Mouse (Mus musculus) layer of hippocampus, adult 9-10 months (tissue): ENCODE data around the gene Gbp7.
A peak's percentile ranks its signal among the peaks of the same experiment; 100 is the strongest.
"Not testable (repeated sequence)": the region's sequence is repeated elsewhere in the genome, so short reads cannot be mapped to it uniquely, and the experiment has no call there.

Source experiments
- DNase-seq: peaks from one replicate; pipeline ENCODE4 v3.0.0; 2022; ENCODE audit warnings: low spot score

The Gbp7 gene

DNA sequence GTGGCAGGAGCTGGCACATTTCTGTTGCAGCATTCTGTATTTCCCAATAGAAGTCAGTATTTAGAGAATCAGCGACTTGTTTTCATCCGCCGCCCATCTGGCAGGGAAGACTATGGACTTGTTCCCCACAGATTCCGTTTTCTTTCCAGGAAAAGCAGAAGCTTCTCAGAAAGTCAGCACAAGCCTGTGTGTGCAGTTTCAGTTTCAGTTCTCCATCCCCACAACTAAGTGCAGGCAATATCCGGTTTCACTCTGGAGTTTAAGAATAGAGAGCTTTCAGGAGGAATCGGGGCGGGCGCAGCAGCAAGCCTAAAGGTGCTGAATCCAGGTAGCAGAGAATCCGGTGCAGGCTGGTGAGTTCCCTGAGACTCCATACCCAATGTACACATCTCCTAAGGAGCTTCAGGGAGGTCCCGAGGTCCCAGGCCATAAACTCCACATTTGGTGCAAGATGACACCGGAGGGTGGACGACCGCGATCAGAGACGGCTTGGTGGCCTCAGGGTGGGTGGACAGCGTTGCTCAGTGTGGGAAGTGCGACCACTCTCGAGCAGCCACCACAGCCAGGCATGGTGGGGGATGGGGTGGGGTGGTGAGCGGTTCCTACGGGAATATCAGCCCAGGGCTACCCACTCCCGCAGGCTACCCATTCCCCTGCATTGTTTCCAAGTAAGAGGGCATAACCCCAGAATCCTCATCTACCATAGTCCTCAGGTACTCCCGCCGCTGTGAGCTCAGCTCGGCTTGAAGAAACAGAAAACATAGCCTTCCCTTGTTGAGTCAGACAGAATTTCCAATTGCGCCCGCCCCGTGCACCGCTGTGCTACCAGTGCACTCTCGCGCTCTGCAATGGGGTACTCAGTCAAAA, at the start of gene Gbp7:
Gene Gbp7, plus strand, starts transcription at position 256 of the 867 bp plus-strand sequence.
- peak; percentile 30 for DNase-seq

DNA sequence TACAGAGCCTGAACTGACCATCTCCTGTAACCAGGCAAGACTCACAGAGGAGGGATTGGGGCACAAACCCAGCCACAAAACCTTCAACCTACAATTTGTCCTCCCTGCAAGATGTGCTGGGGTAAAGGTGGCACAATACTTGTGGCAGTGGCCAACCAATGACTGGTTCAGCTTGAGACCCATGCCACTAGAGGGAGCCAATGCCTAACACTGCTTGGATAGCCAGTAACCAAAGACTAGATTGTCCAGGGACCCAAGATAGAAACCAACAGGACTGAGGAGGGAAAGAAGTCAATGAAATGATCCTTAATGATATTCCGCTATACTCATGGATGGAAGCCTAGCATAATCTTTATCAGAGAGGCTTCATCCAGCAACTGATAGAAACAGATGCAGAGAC, 39.7 kb upstream of the Gbp7 start:
- DNase-seq = peak; percentile 55

DNA sequence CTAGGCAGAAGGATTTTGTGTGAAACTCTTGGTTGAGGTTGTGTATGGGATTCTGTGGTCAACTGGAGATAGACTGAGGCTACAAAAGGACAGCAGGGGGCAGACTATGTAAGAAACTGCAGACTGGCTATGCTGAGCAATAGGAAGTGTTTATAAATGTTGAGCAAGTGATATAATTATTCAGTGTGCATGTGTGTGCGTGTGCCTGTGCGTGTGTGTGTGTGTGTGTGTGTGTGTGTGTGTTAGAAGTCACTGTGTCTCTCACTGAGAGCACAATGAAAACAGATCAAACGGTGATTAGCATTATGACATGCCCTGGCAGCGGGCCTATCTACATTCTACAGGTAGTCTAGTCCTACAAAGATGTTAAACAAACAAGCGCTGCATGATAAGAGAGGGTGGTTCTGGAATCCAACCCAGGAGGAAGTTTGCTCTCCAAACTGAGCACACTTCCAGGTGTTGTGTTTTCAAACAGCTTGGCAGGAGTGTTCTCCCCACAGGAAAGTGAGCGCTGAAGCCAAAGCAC, 36.5 kb upstream of the Gbp7 start, which contains the start of gene Gbp5:
Gene Gbp5, plus strand, starts transcription at position 443 of the 526 bp plus-strand sequence.
- DNase-seq = peak; percentile 39

DNA sequence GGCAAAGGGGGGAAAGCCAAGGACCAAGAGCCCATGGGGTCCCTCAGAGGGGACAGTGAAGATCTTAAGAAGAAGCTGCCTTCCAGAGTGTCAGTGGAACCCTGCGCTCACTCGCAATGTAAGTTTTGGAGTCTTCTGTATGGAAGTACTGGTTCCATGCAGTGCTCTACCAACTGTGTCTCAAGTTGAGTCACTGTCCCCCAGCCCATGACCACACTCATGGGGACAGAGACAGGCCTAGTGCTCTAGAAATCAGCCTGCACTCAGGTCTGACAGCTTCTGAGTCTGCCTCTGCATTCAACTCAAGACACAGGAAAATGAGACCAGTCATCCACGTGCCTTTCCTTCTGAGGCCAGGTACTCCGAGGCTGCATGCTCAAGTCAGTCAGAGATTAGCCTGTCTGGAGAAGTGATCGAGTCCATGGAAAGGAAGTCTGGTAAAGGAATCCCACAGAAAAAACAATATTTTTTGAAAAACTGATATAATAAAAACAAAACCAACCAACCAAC, 34.9 kb upstream of the Gbp7 start:
- no peak for DNase-seq

DNA sequence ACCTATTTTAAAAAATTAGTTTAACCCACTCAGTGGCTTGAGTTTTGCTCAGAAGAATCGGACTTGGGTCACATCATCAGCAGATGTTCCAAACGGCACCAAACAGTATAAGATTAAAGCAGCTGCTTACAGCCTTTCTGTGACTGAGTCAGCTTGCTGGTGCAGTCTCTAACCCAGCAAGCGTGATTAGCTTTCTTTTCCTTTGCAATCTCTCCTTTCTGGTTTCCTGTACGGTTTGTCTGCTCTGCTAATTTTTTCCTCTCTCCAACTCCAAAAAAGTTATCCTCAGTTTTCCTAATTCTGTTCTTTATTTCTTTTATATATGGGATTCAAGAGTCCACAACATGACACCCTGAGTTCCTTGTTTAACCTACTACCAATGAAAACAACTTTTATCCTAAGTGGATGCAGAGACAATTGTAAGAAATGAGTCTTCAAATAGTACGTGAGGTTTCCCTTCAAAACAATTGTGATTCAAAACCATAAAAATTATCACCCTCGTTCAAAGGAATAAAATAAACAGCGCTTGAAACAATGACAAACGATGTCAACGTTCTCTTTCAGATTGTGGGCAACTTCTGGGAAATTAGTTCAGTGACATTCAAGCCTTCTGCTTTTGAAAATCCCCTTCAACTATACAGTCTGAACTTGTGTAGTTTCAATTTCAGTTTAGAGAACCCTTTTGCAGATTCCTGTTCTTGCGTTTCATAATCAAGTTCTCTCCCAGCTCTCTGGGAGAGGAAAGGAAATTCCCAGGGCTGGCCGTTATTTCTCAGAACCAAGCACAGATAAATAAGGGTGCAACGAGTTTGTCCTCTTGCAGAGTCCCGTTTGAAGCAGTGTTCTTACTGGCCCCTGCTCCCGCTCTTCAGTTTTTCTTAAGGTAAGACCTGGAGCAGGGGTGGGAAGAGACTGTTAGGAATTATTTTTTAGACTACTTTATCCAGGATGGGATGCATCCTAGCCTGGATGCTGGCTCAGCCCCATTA, 33.7 kb upstream of the Gbp7 start:
- DNase-seq = no peak

DNA sequence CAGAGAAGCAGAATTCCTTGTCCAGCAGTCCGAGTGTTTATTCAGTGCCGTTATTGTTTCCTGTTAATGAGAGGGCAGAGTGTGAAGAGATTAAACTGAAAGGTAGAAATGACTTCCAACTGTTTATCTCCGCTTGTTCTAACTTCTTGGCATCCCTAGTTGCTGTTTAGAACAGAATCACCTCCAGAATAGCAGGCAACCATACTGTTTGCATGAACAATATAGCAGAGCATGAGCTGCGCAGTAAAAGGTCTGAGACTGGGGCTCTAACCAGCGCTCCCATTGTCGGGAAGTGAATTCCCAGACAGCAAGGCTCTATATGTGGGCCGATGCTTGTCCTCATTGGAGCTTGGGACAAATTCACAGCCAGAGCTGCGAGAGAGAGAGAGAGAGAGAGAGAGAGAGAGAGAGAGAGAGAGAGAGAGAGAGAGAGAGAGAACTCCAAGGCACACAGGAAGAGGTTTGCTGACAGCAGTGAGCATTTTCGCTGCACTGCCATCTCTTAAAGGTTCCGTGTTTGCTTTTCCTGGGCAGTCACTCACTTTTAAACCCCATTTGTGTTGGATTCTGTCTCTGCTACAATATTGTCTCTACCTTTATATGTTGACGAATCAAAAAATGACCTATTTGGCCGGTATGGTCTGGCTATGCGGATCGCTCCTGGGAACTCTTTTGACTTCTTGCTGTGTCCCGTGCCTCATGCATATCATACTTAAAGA, 32.9 kb upstream of the Gbp7 start:
- no peak for DNase-seq

DNA sequence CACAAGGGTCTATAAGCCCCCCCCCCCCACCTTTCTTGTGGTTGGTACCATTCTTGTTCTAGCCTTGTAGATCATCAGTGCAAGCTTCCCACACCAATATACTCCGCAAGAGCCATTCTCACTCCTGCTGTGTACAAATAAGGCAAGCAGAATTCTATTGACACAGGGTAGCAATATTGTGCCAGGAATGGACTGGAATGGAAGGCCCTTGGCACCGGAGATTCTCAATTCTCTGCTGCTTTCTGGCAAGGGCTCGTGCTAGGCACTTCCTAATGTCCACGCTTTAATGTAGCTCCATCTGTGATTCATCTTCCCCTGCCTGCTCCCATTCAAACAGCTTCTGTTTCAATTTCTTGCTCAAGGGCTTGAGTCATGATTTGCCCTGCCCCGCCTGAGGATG, 31.2 kb upstream of the Gbp7 start:
- DNase-seq = no peak

DNA sequence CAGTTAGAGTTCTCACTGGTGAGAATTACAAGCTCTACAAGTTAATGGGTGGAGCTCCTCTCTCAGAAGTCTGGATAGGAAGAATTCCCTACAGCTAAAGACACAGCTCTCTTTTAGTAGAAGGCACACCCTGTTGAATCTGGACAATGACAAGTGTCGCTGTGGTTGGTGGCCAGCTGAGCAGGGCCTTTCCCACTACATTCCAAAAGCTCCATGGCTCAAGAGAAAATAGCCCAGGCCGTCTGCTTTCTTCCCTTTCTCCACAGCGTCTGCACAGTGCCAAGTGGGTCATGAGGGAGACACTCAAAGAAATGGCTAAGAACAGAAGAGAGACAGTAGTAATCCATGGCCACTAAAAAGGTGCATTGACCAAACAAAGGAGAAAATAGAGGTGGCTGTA, 2.0 kb upstream of the Gbp7 start:
- no peak for DNase-seq

DNA sequence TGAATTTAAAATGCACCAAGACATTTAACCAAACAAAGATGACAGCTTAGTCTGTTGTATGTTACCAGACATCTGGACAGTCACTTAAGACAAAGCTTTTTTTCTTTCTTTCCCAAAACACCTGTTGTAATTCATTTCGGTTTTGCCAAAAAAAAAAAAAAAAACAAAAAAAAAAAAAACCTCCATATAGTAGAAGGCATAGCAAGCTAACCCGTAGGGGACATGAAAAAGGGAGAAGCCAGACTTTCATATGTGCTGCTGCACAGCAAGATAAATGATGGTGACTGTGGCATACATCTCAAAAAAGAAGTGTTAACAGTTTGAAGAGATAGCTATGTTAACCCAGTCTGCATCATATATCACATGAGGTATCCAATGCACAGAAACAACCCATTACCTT, 545 bp upstream of the Gbp7 start:
- no peak for DNase-seq

DNA sequence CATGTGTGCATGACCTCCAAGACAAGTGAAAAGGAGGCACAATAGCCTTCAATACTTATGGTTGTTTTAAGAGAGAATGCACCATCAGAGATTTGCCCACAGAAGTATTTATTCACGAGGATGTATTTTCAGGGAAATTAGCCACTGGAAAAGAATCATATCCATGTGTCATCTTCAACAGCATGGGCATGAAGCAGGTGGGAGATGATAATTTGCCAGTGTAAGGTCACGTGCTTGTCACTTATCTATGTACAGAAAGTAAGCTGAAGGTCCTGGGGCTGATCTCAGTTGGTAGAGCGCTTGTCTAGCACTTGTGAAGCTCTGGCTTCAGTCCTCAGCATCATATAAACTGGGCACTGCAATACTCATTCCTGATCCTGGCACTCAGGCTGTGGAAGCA, 1.5 kb downstream of the Gbp7 start:
- DNase-seq = no peak

DNA sequence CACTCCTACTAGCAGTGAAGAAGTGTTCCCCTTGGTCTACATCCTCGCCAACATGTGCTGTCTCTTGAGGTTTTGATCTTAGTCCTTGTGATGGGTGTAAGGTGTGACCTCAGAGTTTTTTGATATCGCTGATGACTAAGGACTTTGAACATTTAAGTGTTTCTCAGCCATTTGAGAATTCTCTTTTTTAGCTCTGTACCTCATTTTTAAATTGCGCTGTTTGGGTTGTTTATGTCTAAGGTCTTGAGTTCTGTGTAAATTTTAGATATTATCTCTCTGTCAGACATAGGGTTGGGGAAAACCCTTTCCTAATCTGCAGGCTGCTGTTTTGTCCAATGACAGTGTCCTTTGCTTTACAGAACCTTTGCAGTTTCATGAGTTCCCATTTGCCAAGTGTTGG, 3.0 kb downstream of the Gbp7 start:
- DNase-seq = no peak

DNA sequence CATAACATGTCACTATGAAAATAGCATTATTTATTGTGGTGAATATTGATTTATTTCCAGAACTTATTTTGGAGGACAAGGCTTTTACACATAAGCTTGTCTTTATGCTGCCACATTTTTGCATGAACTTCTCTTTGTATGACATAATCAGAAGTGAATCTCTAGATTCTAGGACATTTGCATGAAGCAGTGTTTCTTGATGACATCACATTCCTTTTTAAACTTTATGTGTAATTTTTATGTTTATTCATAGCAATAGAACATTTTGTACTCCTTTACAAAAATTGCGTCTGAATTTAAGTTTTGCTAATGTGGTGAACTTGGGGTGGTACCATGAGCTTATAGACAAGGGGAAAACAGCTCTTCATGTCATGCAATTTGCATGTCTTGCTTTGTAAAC, 5.5 kb downstream of the Gbp7 start:
- no peak for DNase-seq

DNA sequence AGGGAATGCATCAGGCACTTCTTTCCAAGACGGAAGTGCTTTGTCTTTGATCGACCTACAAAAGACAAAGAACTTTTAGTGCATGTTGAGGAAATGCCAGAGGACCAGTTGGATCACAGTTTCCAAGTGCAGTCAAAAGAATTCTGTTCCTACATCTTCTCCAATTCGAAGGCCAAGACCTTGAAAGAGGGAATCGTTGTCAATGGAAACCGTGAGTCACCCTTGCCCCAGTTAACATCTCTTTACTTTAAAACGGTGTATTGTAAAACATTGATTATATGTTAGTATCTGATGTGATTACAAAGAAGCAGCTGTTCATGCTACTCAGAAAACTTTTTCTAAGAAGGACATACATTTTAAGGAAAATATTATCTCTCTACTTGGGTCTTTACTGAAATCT, 11.2 kb downstream of the Gbp7 start:
- no peak for DNase-seq

DNA sequence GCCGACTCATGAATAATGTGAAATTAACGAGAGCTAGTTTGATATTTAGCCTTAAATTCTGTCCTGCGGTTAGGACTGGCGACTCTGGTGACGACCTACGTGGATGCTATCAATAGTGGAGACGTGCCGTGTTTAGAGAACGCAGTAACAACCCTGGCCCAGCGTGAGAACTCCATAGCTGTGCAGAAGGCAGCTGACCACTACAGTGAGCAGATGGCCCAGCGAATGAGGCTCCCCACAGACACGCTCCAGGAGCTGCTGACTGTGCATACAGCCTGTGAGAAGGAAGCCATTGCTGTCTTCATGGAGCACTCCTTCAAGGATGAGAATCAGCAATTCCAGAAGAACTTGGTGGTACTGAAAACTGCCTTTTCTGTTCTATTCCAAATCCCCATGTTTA, 12.6 kb downstream of the Gbp7 start:
- not testable (repeated sequence) for DNase-seq

DNA sequence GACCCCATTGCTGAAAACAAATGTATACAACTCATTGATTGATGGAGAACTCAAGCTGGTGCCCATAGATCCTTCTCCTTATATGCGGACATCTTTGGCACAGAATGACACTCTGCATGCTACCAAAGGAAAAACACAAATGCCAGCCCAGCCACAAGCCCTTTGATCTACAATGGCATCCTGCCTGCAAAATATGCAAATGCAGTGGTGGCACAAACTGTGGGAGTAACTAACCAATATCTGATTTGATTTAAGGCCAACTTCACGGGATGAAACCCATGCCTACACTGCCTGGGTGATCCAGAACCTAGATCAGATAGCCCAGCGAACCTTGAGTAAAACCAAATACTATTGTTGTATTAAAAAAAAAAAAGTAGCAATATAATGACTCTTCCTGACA, 16.5 kb downstream of the Gbp7 start:
- DNase-seq = no peak

DNA sequence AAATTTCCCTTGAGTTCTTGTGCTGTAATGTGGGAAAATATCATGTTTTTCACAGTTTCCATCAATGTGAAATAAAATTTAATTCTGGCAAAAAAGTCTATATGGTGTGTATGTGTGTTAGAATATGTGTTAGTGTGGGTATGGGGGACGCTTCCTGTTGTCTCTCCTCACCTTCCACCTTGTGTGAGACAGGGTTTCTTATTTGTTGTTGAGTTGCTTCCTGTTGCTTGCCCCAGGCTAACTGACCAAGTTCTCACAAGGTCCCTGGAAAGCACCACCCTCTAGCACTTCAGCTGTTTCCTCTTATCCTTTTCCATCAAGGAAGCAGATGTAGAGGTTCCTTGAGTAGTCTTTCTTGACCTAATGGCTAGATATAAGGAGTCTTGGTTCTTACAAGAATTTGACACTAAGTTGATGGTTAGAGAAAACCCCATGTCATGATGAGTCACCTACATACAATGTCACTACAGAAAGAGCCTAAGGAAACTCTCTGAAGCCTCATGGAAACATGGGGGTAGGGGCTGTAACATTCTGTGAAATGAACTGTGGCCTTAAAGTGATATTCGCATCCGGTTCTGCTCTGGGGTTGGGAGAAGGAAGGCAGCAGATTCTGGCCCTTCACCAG, 20.0 kb downstream of the Gbp7 start:
- DNase-seq = no peak

DNA sequence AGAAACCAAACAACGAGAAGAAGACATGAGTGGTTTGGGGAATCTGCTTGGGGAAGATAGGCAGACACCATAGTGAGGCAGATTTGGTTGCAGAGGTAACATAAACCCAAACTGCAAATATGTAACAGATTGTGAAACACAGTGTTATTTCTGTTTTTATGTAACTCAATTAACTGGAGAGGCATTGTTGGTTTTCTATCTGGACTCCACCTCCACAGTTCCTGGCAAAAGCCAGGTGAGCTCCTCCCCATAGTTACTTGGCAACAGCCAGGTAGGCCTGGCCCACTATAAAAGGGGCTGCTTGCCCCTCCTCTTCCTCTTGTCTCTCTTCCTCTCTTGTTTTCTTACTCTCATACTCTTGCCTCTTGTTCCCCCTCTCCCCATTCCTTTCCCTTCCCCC, 24.5 kb downstream of the Gbp7 start:
- DNase-seq = no peak

DNA sequence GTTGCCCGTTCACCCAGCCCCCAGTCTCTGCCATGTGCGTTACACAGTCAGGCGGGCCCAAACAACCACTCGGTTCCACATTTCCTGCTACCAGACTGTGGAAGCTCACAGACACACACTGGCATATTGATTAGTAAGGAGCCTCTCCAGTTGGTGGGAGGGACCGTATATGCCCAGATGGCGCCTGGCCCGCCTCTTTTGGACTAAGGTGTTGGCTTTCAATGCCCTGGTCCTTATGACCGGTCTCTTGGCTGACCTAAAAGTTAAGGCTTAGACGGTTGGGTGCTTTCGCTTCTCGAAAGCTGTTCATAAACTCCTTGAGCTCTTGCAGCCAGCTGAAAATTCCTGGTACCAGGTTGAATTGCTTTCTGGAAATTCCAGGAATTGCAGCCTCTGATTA, 25.5 kb downstream of the Gbp7 start:
- DNase-seq = no peak

DNA sequence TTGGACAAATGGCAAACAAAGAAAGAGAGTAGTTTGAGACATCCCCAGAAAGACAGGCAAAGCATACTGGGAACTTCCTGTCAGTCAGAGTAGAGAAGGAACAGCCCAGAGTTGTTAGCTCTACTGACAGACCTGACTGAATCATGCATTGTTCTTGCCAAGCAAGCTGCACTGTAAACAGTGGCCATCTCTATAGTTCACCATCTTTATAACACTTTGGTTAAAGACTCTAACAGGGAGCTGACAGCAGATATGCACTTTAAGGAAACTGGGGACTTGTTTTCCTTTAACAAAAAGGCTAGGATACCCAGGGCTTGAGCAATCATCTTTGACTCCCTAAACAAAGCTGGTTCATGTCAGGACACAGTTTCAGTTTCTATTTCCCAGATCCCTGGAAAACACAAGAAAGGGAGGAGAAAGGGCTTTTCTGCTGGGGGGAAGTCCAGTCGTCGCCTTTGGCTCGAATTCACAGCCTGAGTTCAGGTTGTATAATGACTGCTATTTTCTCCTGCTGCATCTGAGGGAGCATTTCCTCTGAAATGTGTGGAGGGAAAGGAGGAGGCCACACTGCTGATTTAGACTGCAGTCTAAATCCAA, 29.6 kb downstream of the Gbp7 start, which contains the start of gene Gbp3:
Gene Gbp3, plus strand, starts transcription at position 395 of the 597 bp plus-strand sequence.
- peak; percentile 2 for DNase-seq

DNA sequence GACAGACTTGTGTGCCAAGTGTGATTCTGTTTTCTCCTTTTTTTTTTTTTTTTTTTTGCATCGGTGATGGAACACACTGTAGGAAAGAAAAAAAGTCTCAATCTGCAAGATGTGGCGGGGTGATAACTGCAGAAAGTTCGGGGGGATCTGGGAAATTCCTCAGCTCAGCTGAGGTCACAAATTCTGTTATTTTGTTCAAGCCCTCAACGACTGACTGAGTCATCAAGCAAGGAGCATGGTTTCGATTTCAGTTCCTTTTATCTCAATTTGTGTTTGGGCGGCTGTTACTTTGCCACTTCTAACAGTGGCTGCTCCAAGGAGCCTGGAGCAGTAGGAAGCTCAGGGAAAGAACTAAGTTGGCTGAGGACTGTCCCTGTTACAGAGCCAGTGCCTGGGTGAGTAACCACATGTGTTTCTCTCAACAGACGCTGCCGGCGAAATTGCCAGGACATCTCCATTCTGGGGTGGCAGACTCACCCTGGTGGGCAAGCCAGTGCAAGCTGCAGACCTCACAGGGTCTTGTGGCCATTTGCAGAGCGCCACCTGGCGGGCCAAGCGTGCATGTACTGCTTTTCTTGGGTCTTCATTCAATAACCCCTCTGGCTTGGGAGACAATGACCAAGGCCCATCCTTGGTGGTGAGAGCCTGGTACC, 30.3 kb downstream of the Gbp7 start:
- DNase-seq = peak; percentile 55
